Mouse (Mus musculus) right cerebral cortex, postnatal 10 days (tissue): ENCODE measurements at regions not wholly inside any gene's neighbourhood (a gene's known extent, or its start where the extent isn't known, plus 50 kb on each side); places are given as distances from the start of the nearest gene placed in this dataset.

ENCODE experiments used
- DNase-seq, 2 experiments: peaks; one replicate each; pipeline ENCODE4 v3.0.0; 2021; ENCODE audit warnings: low spot score in 2 of 2

GRCm38 (mm10) chr15:62222201-62222600 is 1299.4 kb upstream of the A1bg start:
- DNase-seq, result no peak

- DNase-seq, result no peak
These were observed 1298.4 kb upstream of the A1bg start for GRCm38 (mm10) chr15:62221024-62221819.

DNA sequence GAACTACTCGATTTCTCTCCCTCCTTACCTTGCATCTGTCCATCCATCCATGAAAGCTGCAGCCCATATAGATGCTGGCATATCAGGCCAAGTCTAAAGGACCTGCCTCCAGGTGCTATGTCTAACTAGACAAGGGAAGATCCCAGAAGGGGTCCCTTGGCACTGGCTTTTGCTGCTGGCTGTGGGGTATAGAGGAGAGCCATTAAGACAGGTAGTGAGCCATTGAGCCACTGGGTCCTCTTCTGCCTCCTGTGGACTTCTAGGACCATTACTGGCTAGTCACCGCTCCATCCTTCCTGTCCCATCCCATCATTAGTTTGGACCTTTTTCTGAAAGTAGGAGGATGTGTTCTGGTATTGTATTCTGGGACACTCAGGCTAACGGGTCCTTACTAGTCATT is 1297.8 kb upstream of the A1bg start:
- DNase-seq, result no peak

DNA sequence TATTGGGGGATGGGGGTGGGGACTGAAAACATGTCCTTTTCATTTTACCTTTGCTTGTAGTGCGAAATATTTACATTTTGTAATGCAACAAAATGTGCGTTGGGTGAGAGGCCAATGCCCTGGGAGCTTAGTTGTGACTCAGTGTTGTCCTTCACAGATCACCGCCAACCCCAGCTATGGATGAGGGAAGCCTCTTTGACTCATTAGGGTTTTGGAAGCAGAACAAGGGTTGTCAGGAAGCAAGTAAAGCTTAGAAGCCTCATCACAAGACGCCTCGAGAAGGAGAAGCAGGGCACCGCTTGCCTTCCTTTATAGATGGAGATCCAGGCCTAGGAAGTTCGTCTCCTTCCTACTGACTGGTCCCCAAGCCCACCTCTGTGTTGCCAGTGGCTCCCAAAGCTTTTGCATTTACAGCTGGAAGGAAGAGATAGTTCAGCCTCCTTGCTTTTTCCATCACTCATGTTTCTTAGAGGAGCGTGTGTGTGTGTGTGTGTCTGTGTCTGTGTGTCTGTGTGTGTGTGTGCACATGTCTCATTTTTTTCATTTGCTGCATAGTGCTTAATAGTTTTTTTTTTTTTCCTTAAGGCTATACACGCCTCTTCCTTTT is 1297.2 kb upstream of the A1bg start:
- no peak for DNase-seq

GRCm38 (mm10) chr15:62218346-62219080 is 1295.7 kb upstream of the A1bg start:
- no peak for DNase-seq

DNA sequence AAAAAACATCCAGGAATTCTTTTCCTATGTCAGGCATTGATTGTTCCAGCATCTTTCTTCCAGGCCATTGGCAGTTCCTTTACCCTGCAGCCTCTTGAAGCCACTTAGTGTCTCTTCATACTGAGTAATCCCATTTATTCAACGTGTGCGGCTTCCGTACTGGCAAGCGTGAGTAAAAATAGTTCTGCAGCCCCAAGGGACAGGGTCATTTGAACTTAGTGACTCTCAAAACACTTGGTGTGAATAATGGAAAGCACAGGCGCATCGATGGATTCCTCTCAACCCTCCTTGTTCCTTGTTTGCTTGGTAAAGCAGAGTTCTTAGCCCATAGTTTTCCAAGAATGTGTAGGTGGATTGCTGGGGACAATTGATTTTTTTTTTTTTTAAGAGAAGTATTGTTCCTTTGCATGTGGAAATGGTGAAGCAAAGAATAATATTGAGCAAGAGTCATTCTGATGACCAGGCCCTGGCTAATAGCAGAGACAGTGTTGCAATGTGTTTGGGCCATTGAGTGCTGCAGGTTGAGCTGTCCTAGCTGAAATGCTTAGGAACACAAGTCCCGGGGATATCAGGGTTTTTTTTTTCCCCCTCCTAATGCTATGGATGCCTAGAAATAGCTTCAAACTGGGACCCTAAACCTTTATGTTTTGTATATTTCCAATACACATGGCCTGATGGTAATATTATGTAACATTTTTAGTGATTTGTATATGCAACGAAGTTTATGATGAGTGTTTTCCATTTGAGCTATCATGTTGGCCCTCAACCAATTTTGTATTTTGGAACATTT is 1294.1 kb upstream of the A1bg start:
- no peak for DNase-seq

- DNase-seq, result no peak
These were observed 1293.0 kb upstream of the A1bg start for GRCm38 (mm10) chr15:62215616-62216398.

GRCm38 (mm10) chr15:62214300-62214699 is 1291.5 kb upstream of the A1bg start:
- no peak for DNase-seq

- DNase-seq, result no peak
These were observed 1289.6 kb upstream of the A1bg start for GRCm38 (mm10) chr15:62212283-62212910.

- peak in 1 of 2 experiments; percentile 30 for DNase-seq
These were observed 1287.2 kb upstream of the A1bg start for GRCm38 (mm10) chr15:62209881-62210481.

DNA sequence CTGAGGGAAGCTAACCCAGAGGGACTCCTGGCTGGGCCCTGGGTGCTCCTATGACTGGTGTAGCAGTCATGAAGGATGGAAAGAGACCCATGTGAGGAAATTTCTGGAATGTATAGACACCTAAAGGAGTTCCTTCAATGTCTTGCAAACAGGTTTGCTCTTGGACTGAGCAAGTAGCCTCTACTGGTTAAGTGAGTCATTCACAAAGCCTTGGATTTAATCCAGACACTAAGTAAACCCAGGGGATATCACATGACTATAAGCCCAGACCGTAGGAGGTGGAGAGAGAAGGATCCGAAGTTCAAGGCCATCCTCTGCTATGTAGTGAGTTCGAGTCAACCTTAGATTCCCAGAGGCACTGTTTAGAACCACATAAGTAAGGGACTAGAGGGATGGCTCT is 1286.5 kb upstream of the A1bg start:
- no peak for DNase-seq

GRCm38 (mm10) chr15:62206502-62206902 is 1283.7 kb upstream of the A1bg start:
- peak; percentile 45 to 51 for DNase-seq

- no peak for DNase-seq
These were observed 1281.4 kb upstream of the A1bg start for GRCm38 (mm10) chr15:62203951-62204905.

GRCm38 (mm10) chr15:62202781-62203375 is 1280.1 kb upstream of the A1bg start:
- DNase-seq, result no peak

GRCm38 (mm10) chr15:62198721-62199120 is 1275.9 kb upstream of the A1bg start:
- no peak for DNase-seq

DNA sequence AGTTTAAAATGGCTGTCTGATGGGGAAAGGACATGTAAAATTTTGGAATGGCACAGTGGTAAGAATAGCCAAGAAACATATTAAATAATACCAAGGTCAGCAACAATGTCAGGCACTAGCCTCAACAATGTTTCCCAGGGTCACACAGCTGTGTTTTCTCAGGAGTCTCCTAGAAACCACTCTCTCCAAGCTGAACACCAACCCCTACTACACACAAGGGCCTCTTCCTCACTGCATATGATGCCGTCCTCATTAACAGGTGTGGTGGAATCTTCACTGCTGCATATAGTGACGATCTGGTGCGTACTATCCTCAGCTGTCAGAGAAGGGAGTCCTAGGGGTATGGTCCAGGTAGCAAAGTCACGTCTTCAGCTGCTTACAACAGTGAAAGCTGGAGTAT is 1275.4 kb upstream of the A1bg start:
- DNase-seq, result no peak

DNA sequence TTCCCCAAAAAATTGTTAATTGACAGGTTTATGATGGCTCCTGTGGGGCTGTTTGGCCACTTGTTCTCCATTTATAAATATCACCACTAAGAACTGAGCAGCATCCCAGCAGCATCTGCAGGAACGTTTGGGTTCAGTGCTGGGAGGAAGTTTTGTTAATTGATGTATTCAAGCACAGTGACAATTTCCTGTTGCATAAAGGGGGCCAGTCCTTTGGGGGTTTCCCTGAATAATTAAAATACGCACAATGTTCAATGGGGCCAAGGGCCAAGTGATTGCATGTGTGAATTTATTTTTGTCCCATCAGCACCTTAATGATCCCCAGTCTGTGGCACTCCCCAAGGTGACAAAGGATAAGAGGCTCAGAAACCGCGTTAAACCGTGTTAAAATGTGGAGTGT is 1272.6 kb upstream of the A1bg start:
- no peak for DNase-seq

DNA sequence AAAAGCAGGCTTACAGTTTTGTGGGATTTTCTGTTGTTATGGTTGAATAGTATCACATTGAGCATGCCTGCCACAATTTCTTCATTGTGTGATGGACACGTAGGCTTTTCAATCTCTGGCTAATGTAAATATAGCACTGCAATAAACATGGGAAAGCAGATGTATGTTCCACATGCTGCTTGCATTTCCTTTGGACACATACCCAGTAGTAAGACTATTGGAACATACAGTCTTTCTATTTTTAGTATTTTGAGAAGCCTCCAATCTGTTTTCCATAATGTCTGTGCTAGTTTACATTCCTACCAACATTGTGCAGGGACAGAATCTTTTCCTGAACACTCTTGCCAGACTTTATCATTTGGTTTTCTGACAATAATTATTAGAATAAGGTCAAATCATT is 1269.9 kb upstream of the A1bg start:
- no peak for DNase-seq

- DNase-seq, result no peak
These were observed 1268.8 kb upstream of the A1bg start for GRCm38 (mm10) chr15:62191641-62192040.
